In the genomic region with DNA sequence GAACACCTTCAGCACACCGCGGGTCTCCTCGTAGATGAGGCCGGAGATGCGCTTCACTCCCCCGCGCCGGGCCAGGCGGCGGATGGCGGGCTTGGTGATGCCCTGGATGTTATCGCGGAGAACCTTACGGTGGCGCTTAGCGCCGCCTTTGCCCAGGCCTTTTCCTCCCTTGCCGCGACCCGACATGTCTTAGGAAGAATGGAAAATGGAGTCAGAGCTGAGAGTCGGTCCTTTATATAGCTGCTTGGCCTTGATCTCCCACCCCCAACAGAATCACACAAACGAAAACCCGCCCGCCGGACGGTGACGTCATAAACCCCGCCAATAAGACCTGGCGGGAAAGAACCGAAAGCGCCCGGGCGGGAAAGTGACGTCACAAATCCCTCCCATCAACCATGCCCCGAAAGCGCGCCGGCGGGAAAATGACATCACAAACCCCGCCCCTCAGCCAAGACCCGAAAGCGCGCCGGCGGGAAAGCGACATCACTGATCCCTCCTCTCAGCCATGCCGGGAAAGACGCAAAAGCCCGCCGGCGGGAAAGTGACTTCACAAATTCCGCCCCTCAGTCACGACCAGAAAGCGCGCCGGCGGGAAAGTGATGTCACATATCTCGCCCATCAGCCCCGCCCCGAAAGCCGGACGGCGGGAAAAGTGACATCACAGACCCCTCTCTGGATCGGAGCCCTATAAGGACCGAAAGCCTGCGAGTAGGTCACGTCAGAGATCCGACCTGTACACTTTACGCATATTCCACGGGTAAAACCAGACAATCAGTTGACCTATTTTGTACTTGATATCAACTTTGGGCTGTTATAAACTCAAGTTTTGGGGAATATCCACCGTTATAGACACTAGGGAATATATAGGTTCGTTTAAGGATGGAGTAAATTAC, we compare ENCODE assay signal across 8 mouse cellular contexts. TPM values are rescaled to one million over a fixed set of nuclear protein-coding genes. Genes with fewer than 3 reads are reported as not detected.
DNase-seq lines count a peak whose midpoint lies in the region; ATAC-seq lines count a peak whose summit lies in the region.

Gene Hist1h4a, minus strand, starts transcription at position 259 of the 893 bp plus-strand sequence.

- ATAC-seq in embryonic facial prominence, embryonic 12.5 days (ENCODE audit: insufficient number of reproducible peaks, insufficient read depth, low FRiP score, low TSS enrichment): peak; percentile 68
- ATAC-seq in midbrain, embryonic 12.5 days (ENCODE audit: low FRiP score, low read depth): peak; percentile 71

- H3K4me1 ChIP-seq in embryonic facial prominence, embryonic 12.5 days: peaks cover 14% of the 10 kb centered on the region
- peaks cover 35% of the 10 kb centered on the region for H3K4me1 ChIP-seq in limb, embryonic 10.5 days
- H3K4me1 ChIP-seq in midbrain, embryonic 12.5 days: peaks cover 32% of the 10 kb centered on the region

- H3K4me3 ChIP-seq in embryonic facial prominence, embryonic 12.5 days: peak within 1 kb of the TSS; percentile 43
- peak within 1 kb of the TSS; percentile 59 for H3K4me3 ChIP-seq in limb, embryonic 10.5 days
- H3K4me3 ChIP-seq in midbrain, embryonic 12.5 days: peak within 1 kb of the TSS; percentile 43

- peak within 1 kb of the TSS; percentile 86 for H3K4me2 ChIP-seq in embryonic facial prominence, embryonic 12.5 days (replicated peaks)
- peak within 1 kb of the TSS; percentile 73 for H3K4me2 ChIP-seq in midbrain, embryonic 12.5 days (replicated peaks)

- peak within 1 kb of the TSS; percentile 98 for H3K27ac ChIP-seq in embryonic facial prominence, embryonic 12.5 days
- peak within 1 kb of the TSS; percentile 92 for H3K27ac ChIP-seq in limb, embryonic 10.5 days
- peak within 1 kb of the TSS; percentile 90 for H3K27ac ChIP-seq in midbrain, embryonic 12.5 days (replicated peaks)

- H3K9me3 ChIP-seq in embryonic facial prominence, embryonic 12.5 days: no peaks in the 10 kb centered on the region
- H3K9me3 ChIP-seq in limb, embryonic 10.5 days (replicated peaks): no peaks in the 10 kb centered on the region
- no peaks in the 10 kb centered on the region for H3K9me3 ChIP-seq in midbrain, embryonic 12.5 days

- WGBS in embryonic facial prominence, embryonic 12.5 days: under 1% methylated on average over 67 of the region's 72 CpGs
- under 1% methylated on average over 61 of the region's 72 CpGs for WGBS in limb, embryonic 10.5 days
- WGBS in midbrain, embryonic 12.5 days: under 1% methylated on average over 69 of the region's 72 CpGs

- peak within 1 kb of the TSS; percentile 56 for H3K9ac ChIP-seq in embryonic facial prominence, embryonic 12.5 days
- H3K9ac ChIP-seq in midbrain, embryonic 12.5 days (replicated peaks): peak within 1 kb of the TSS; percentile 41

- H3K27me3 ChIP-seq in embryonic facial prominence, embryonic 12.5 days: no peaks in the 10 kb centered on the region
- H3K27me3 ChIP-seq in limb, embryonic 10.5 days (ENCODE audit: low read depth, poor library complexity, severe bottlenecking): no peaks in the 10 kb centered on the region
- H3K27me3 ChIP-seq in midbrain, embryonic 12.5 days: no peaks in the 10 kb centered on the region

- DNase-seq in 3134 (ENCODE audit: extremely low read depth, insufficient read length, low spot score): peak; percentile 97
- peak; percentile 98 for DNase-seq in adrenal gland, postnatal 36 days
- DNase-seq in heart, adult 18-20 months: peak; percentile 97 to 98
- peak; percentile 94 for DNase-seq in kidney, adult 18-20 months
- DNase-seq in limb, embryonic 10.5 days (ENCODE audit: low spot score): peak; percentile 100
- DNase-seq in skeletal muscle tissue, adult 2 months (ENCODE audit: low read depth, low spot score): peak; percentile 95

- no peaks in the 10 kb centered on the region for H3K36me3 ChIP-seq in embryonic facial prominence, embryonic 12.5 days
- no peaks in the 10 kb centered on the region for H3K36me3 ChIP-seq in limb, embryonic 10.5 days
- H3K36me3 ChIP-seq in midbrain, embryonic 12.5 days: no peaks in the 10 kb centered on the region

RNA-seq across cellular contexts. Expression of gene Hist1h4a, which starts in this region (rescaled TPM):
- total RNA-seq in adrenal gland, postnatal 36 days (2021): 10 to 100 TPM; 59.8 to 61.2 TPM
- polyA plus RNA-seq in embryonic facial prominence, embryonic 12.5 days (2016; fragmentation: Nextera tagmentation; extraction: Ambion mirVana): 1.1 and 1.2 TPM in 2 replicates
- total RNA-seq in heart, adult 18-20 months (2021): 1 to 10 TPM; 5.4 to 6.4 TPM
- 0.51 and 0.62 TPM in 2 replicates for polyA plus RNA-seq in limb, embryonic 10.5 days (2016; fragmentation: Nextera tagmentation; extraction: Ambion mirVana)
- polyA plus RNA-seq in midbrain, embryonic 12.5 days (2016; fragmentation: Nextera tagmentation; extraction: Ambion mirVana): 0.41 and 1.3 TPM in 2 replicates

Comparison
In these comparisons a context has a peak if more than half of its experiments do, and no peak if none do; other contexts are left out.
1. Peak in every context shown above with its lines: DNase-seq, ATAC-seq, H3K4me3 ChIP-seq and H3K27ac ChIP-seq.
2. RNA of gene Hist1h4a (total RNA-seq): 59.8 to 61.2 TPM in adrenal gland, postnatal 36 days; 5.4 to 6.4 TPM in heart, adult 18-20 months; every median in the first group is over 4 times any median in the second.
3. Peak in DNase-seq, H3K4me3 ChIP-seq and H3K27ac ChIP-seq in limb, embryonic 10.5 days; RNA of the gene not detected or under 1 TPM.